Mouse (Mus musculus) forebrain, embryonic 13.5 days (tissue): ENCODE measurements at regions not wholly inside any gene's neighbourhood (a gene's known extent, or its start where the extent isn't known, plus 50 kb on each side); places are given as distances from the start of the nearest gene placed in this dataset.

Source experiments
- ATAC-seq: fragments of 200-750 bp; cut with Nextera tagmentation; 2 replicates; pipeline ENCODE4 v1.8.0; 2017
- H3K27ac ChIP-seq: fragments of 300-500 bp; sonication (generic); 2 replicates; pipeline ENCODE4 v1.5.1; 2015; ENCODE audit warnings: inconsistent platforms, mild to moderate bottlenecking, moderate library complexity
- H3K27me3 ChIP-seq: fragments of 300-500 bp; sonication (generic); 2 replicates; pipeline ENCODE4 v1.6.1; 2015; ENCODE audit warnings: mild to moderate bottlenecking, inconsistent platforms
- H3K36me3 ChIP-seq: fragments of 300-500 bp; sonication (generic); 2 replicates; pipeline ENCODE4 v1.6.1; 2015; ENCODE audit warnings: mild to moderate bottlenecking, inconsistent platforms; ENCODE audit not compliant: poor library complexity, severe bottlenecking
- H3K4me1 ChIP-seq: fragments of 300-500 bp; sonication (generic); 2 replicates; pipeline ENCODE4 v1.6.1; 2015; ENCODE audit warnings: inconsistent platforms
- H3K4me2 ChIP-seq: fragments of 300-500 bp; sonication (generic); 2 replicates; pipeline ENCODE4 v1.6.1; 2015; ENCODE audit warnings: inconsistent platforms, mild to moderate bottlenecking, moderate library complexity
- H3K4me3 ChIP-seq: fragments of 300-500 bp; sonication (generic); 2 replicates; pipeline ENCODE4 v1.5.1; 2015; ENCODE audit warnings: mild to moderate bottlenecking, inconsistent platforms
- H3K9ac ChIP-seq: fragments of 300-500 bp; sonication (generic); 2 replicates; pipeline ENCODE4 v1.6.1; 2015; ENCODE audit warnings: mild to moderate bottlenecking, inconsistent platforms
- H3K9me3 ChIP-seq: fragments of 300-500 bp; sonication (generic); replicated peaks from 2 replicates; pipeline ENCODE4 v1.6.1; 2016; ENCODE audit warnings: inconsistent platforms
- WGBS: fragments of 180-500 bp; shearing (Covaris S2); methylation state at CpG from one replicate; pipeline ENCODE4 v1.1.7; 2015; 5-methylcytosine and 5-hydroxymethylcytosine counted together

DNA sequence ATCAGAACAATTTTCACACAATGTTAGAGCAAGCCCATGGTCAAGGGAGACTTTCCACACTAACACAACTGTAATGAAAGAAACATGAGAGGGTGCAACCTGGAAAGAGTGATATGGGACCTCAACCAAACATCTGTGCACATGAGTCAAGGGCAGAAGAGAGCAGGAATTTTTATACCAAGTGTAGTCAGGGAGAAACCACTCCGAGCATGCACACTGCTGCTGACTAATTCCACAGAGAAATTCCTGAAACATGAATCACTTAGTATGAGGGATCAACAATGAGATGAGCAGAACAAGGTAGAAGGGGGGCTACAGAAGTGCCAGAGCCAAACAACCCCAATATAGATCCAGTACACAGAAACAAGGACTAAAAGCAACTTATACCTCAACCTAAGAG, 363.1 kb upstream of the Fbxo33 start:
- ATAC-seq: no peak

GRCm38 (mm10) chr12:59579694-59580093, 360.2 kb upstream of the Fbxo33 start:
- Histone ChIP-seq H3K9me3 (no peaks in the 10 kb centered on the region), H3K36me3 (no peaks in the 10 kb centered on the region), H3K27me3 (no peaks in the 10 kb centered on the region), H3K27ac (no peak overlapping the region), H3K9ac (no peak overlapping the region), H3K4me2 (no peak overlapping the region), H3K4me3 (no peak overlapping the region), H3K4me1 (no peaks in the 10 kb centered on the region)
- 54% methylated on average over 5 of the region's 5 CpGs for WGBS
- ATAC-seq: no peak

More for the DNA sequence above, 363.1 kb upstream of the Fbxo33 start:
- H3K27ac ChIP-seq: no peak overlapping the region
- no peaks in the 10 kb centered on the region for H3K4me1 ChIP-seq
- no peaks in the 10 kb centered on the region for H3K9me3 ChIP-seq
- H3K9ac ChIP-seq: no peak overlapping the region
- no peak overlapping the region for H3K4me3 ChIP-seq
- no peaks in the 10 kb centered on the region for H3K36me3 ChIP-seq
- H3K27me3 ChIP-seq: no peaks in the 10 kb centered on the region
- no peak overlapping the region for H3K4me2 ChIP-seq
- 74% methylated on average over 1 of the region's 1 CpGs for WGBS

DNA sequence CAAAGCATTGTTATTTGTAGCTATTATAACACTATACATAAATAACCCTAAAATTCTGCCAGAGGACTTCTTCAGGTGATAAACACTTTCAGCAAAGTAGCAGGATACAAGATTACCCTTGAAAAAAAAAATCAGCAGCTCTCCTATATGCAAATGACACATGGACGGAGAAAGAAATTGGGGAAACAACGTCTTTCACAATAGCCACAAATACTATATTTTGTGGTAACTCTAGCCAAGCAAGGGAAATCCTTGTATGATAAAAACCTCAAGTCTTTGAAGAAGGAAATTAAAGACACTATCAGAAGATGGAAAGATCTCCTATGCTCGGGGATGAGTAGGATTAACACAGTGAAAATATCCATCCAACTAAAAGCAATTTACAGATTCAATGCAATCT, 344.4 kb upstream of the Fbxo33 start:
- H3K36me3 ChIP-seq: no peaks in the 10 kb centered on the region
- no peak overlapping the region for H3K4me2 ChIP-seq
- H3K27ac ChIP-seq: no peak overlapping the region
- no peaks in the 10 kb centered on the region for H3K4me1 ChIP-seq
- no peak overlapping the region for H3K4me3 ChIP-seq
- no peak overlapping the region for H3K9ac ChIP-seq
- WGBS: 87% methylated on average over 3 of the region's 3 CpGs
- no peaks in the 10 kb centered on the region for H3K27me3 ChIP-seq
- no peak for ATAC-seq
- H3K9me3 ChIP-seq: no peaks in the 10 kb centered on the region

GRCm38 (mm10) chr12:59539788-59540187, 320.3 kb upstream of the Fbxo33 start:
- Histone ChIP-seq H3K36me3 (no peaks in the 10 kb centered on the region), H3K27ac (no peak overlapping the region), H3K9me3 (no peaks in the 10 kb centered on the region), H3K27me3 (no peaks in the 10 kb centered on the region), H3K4me2 (no peak overlapping the region), H3K9ac (no peak overlapping the region), H3K4me3 (no peak overlapping the region), H3K4me1 (no peaks in the 10 kb centered on the region)
- no peak for ATAC-seq
- 85% methylated on average over 2 of the region's 2 CpGs for WGBS

- Histone ChIP-seq H3K4me3 (no peak overlapping the region), H3K27ac (no peak overlapping the region), H3K4me2 (no peak overlapping the region), H3K4me1 (no peaks in the 10 kb centered on the region), H3K9ac (no peak overlapping the region), H3K36me3 (no peaks in the 10 kb centered on the region), H3K27me3 (no peaks in the 10 kb centered on the region), H3K9me3 (no peaks in the 10 kb centered on the region)
- WGBS: 85% methylated on average over 4 of the region's 4 CpGs
- no peak for ATAC-seq
These were observed 311.0 kb upstream of the Fbxo33 start for GRCm38 (mm10) chr12:59530521-59530920.

DNA sequence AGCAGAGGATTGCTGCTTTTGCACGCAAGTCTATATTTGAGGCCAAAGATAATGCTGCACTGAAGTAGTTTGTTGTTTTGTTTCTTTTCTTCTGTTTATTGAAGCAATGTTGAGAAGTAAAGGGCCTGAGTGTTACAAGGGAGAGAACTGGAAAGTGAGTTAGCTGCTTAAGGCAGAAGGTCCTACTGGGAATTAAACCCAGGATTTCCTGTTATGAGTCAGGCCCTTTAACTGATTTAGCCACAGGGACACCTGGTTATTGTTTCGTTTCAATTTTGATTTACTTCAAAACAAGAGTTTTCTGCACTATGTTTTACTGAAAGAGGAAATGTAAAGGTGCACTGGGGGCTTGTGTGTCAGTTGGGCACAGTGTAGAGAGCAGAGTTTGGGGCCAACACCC, 303.8 kb upstream of the Fbxo33 start:
- no peak for ATAC-seq
- Histone ChIP-seq H3K36me3 (no peaks in the 10 kb centered on the region), H3K27ac (no peak overlapping the region), H3K4me3 (no peak overlapping the region), H3K9me3 (no peaks in the 10 kb centered on the region), H3K4me2 (no peak overlapping the region), H3K4me1 (no peaks in the 10 kb centered on the region), H3K27me3 (no peaks in the 10 kb centered on the region), H3K9ac (no peak overlapping the region)
- 89% methylated on average over 2 of the region's 2 CpGs for WGBS

DNA sequence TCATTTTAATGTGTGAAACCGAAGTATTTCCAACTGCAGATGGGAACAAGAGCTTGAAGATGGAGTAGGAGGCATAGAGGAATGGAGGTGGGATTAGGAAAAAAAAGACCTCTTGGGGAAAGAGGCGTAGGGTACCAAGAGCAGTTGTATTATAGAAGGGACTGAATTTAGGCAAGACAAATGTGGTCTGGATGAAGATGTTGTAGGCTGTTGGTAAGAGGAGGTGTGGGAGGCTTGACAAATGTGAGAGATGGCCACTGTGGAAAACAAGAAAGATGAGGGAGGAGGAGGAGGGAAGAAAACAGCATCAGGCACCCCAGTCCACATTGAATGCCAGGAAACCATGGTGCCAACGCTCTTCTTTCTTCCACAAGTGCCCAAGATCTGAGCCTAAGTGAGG, 302.4 kb upstream of the Fbxo33 start:
- 87% methylated on average over 3 of the region's 3 CpGs for WGBS
- no peak for ATAC-seq
- Histone ChIP-seq H3K27ac (no peak overlapping the region), H3K4me1 (no peaks in the 10 kb centered on the region), H3K4me3 (no peak overlapping the region), H3K4me2 (no peak overlapping the region), H3K9ac (no peak overlapping the region), H3K27me3 (no peaks in the 10 kb centered on the region), H3K36me3 (no peaks in the 10 kb centered on the region), H3K9me3 (no peaks in the 10 kb centered on the region)

GRCm38 (mm10) chr12:59509857-59510256, 290.3 kb upstream of the Fbxo33 start:
- no peak for ATAC-seq
- H3K4me2 ChIP-seq: no peak overlapping the region
- H3K4me1 ChIP-seq: no peaks in the 10 kb centered on the region
- no peaks in the 10 kb centered on the region for H3K27me3 ChIP-seq
- H3K4me3 ChIP-seq: no peak overlapping the region
- H3K9me3 ChIP-seq: no peaks in the 10 kb centered on the region
- H3K36me3 ChIP-seq: no peaks in the 10 kb centered on the region
- WGBS: 86% methylated on average over 4 of the region's 4 CpGs
- H3K9ac ChIP-seq: no peak overlapping the region
- H3K27ac ChIP-seq: no peak overlapping the region

- H3K4me3 ChIP-seq: no peak overlapping the region
- H3K27ac ChIP-seq: no peak overlapping the region
- H3K27me3 ChIP-seq: no peaks in the 10 kb centered on the region
- no peaks in the 10 kb centered on the region for H3K4me1 ChIP-seq
- 78% methylated on average over 2 of the region's 2 CpGs for WGBS
- no peak for ATAC-seq
- H3K9me3 ChIP-seq: no peaks in the 10 kb centered on the region
- H3K4me2 ChIP-seq: no peak overlapping the region
- no peaks in the 10 kb centered on the region for H3K36me3 ChIP-seq
- no peak overlapping the region for H3K9ac ChIP-seq
These were observed 289.6 kb upstream of the Fbxo33 start for GRCm38 (mm10) chr12:59509175-59509574.

DNA sequence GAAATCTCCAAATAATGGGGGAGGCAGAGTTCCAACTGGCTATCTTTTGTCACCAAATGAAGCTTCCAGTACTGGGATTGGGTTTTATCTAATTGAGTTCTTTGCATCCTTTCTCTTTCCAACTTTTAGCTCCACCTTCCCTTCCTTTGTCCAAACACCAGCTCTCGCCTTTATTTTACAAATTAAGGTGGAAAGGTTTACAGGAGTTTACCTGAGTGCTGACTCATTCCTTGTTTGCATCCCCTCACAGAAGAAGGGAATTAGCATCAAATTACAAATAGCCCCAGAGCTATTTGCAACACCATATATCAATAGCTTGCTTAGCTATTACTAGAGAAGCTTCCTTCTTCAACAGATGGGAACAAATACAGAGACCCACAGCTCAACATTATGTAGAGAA, 287.9 kb upstream of the Fbxo33 start:
- Histone ChIP-seq H3K9me3 (no peaks in the 10 kb centered on the region), H3K36me3 (no peaks in the 10 kb centered on the region), H3K4me1 (no peaks in the 10 kb centered on the region), H3K27me3 (no peaks in the 10 kb centered on the region), H3K4me2 (no peak overlapping the region), H3K4me3 (no peak overlapping the region), H3K27ac (no peak overlapping the region), H3K9ac (no peak overlapping the region)
- WGBS: 48% methylated on average over 1 of the region's 1 CpGs
- no peak for ATAC-seq

GRCm38 (mm10) chr12:59497434-59497833, 277.9 kb upstream of the Fbxo33 start:
- no peaks in the 10 kb centered on the region for H3K4me1 ChIP-seq
- 98% methylated on average over 1 of the region's 1 CpGs for WGBS
- H3K4me3 ChIP-seq: no peak overlapping the region
- no peaks in the 10 kb centered on the region for H3K27me3 ChIP-seq
- H3K9me3 ChIP-seq: no peaks in the 10 kb centered on the region
- no peak overlapping the region for H3K9ac ChIP-seq
- ATAC-seq: no peak
- no peak overlapping the region for H3K4me2 ChIP-seq
- no peak overlapping the region for H3K27ac ChIP-seq
- H3K36me3 ChIP-seq: no peaks in the 10 kb centered on the region

GRCm38 (mm10) chr12:59488019-59488418, 268.5 kb upstream of the Fbxo33 start:
- no peaks in the 10 kb centered on the region for H3K27me3 ChIP-seq
- no peak overlapping the region for H3K4me3 ChIP-seq
- H3K27ac ChIP-seq: no peak overlapping the region
- no peak overlapping the region for H3K9ac ChIP-seq
- H3K36me3 ChIP-seq: no peaks in the 10 kb centered on the region
- no peaks in the 10 kb centered on the region for H3K4me1 ChIP-seq
- no peaks in the 10 kb centered on the region for H3K9me3 ChIP-seq
- 78% methylated on average over 6 of the region's 6 CpGs for WGBS
- no peak overlapping the region for H3K4me2 ChIP-seq
- ATAC-seq: no peak

DNA sequence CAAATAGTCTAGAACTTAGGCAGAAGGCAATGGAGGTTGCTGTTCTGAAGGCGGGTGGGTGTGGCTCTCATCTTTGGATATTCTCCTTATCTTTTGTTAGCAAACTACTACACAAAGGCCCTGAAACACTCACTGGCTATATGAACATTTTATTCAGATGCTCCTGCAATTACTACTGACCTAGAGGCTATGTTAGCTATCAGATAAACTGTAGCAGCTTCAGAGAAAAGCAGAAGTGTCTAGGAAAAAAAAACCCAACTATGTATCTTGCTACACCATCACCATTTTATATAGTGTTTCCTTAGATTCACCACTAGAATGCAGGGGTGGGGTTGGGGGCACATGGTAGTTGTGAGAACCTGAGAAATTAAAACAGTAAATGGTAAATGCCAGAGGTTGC, 268.0 kb upstream of the Fbxo33 start:
- Histone ChIP-seq H3K9ac (no peak overlapping the region), H3K4me1 (no peaks in the 10 kb centered on the region), H3K36me3 (no peaks in the 10 kb centered on the region), H3K4me3 (no peak overlapping the region), H3K9me3 (no peaks in the 10 kb centered on the region), H3K27ac (no peak overlapping the region), H3K27me3 (no peaks in the 10 kb centered on the region), H3K4me2 (no peak overlapping the region)
- ATAC-seq: no peak
- 89% methylated on average over 1 of the region's 1 CpGs for WGBS
